Mouse (Mus musculus) bone marrow, adult 2 months (tissue): ENCODE measurements around the gene Abat. TPM values are rescaled to one million over a fixed set of nuclear protein-coding genes. Genes with fewer than 3 reads are reported as not detected.

ENCODE experiments used
- H3K27ac ChIP-seq: fragments of 200-500 bp; 2 replicates; pipeline ENCODE4 v1.5.1; 2012; ENCODE audit warnings: low read depth, mild to moderate bottlenecking, control low read depth, inconsistent platforms, low read length; ENCODE audit not compliant: control insufficient read depth, poor library complexity, insufficient read depth
- H3K4me1 ChIP-seq: fragments of 200-500 bp; 2 replicates; pipeline ENCODE4 v1.6.1; 2011; ENCODE audit warnings: low read length; ENCODE audit not compliant: control insufficient read depth, insufficient read depth
- H3K4me3 ChIP-seq: fragments of 200-500 bp; replicated peaks from 2 replicates; pipeline ENCODE3; 2011; ENCODE audit warnings: mild to moderate bottlenecking, low read depth, low read length, control low read depth; ENCODE audit not compliant: control insufficient read depth
- CTCF ChIP-seq: fragments of 200-500 bp; IDR thresholded peaks from 2 replicates; pipeline ENCODE4 v1.5.1; 2011; ENCODE audit warnings: low read length, control low read depth; ENCODE audit not compliant: control insufficient read depth, insufficient read depth
- POLR2A ChIP-seq: fragments of 200-500 bp; IDR thresholded peaks from 2 replicates; pipeline ENCODE4 v1.6.1; 2011; ENCODE audit warnings: low read depth, mild to moderate bottlenecking, control low read depth, low read length, borderline replicate concordance; ENCODE audit not compliant: control insufficient read depth
- WGBS: fragments of 180-500 bp; shearing (Covaris S2); methylation state at CpG from one replicate; pipeline ENCODE4 v1.1.7; 2018; 5-methylcytosine and 5-hydroxymethylcytosine counted together
- polyA plus RNA-seq: library from polyadenylated mRNA; stranded (reverse); fragments of >200 nt; gene quantifications from 2 replicates; pipeline ENCODE4 v1.2.4, GENCODE M21; 2011; ENCODE audit warnings: low replicate concordance; ENCODE audit not compliant: missing spikeins, insufficient read depth, insufficient read length

The Abat gene
- 0.97 and 1.6 TPM in 2 replicates for polyA plus RNA-seq

DNA sequence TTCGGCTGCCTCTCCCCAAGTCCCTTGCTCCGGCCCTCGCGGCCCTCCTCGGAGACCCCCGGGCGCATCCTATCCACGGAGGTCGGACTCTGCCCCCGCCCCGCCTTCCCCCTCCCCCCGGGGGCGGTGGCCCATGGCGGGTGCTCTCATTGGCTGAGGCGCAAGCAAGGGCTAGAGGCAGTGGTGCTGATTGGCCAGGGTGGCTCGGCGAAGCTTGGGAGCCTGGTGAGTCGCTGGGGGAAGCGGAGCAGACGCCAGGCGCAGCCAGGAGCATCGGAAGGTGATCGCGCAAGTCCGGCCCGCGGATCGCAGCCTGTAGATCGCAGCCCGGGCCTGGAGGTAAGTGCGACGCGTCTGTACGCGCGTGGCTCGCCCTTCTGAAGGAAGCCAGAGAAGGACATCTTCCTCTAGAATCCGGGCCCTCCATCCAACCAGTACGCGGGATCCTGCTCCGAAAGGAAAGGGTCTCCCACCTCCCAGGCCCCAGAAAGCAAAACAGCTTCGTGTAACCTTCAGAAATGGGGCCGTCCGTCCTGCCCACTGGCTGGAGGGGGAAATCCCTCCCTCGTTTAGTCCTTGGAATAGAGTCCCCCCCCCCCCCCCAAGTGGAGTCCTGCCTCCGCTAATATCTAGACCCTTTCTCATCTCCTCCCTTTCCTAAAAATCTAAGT lies at the start of gene Abat:
Gene Abat (plus strand): TSS at position 194 of the 671 bp plus-strand sequence.
- no peaks in the 10 kb centered on the region for H3K4me1 ChIP-seq
- peak within 1 kb of the TSS; percentile 22 for H3K4me3 ChIP-seq
- WGBS: 2% methylated on average over 46 of the region's 46 CpGs
- no peak within 1 kb of the TSS for H3K27ac ChIP-seq
- TF ChIP-seq CTCF: no peak
- no peak for TF ChIP-seq POLR2A

DNA sequence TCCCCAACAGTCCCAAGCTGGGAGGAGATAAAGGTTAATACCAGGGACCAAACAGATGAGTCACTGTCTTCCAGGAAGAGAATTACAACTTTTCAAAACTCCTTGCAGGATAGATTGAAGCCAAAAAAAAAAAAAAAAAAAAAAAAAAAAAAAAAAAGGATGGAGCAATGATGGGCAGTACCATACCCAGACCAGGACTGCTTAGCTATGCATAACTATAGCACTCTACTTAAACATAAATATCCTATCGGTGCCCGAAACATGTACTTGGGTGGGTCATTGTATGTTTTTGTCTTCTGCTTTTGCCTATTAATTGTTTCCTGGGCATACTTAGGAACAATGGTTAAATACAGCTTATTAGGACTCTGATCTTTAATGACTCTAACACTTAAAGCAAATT lies 43.1 kb upstream of the Abat start:
- Histone ChIP-seq H3K4me3 (no peak overlapping the region), H3K27ac (no peak overlapping the region), H3K4me1 (no peaks in the 10 kb centered on the region)
- TF ChIP-seq POLR2A (no peak), CTCF (no peak)
- WGBS: 81% methylated on average over 2 of the region's 2 CpGs

GRCm38 (mm10) chr16:8470603-8471481 lies 42.4 kb upstream of the Abat start, which contains the start of gene Mettl22:
Mettl22 (plus strand) TSS chr16:8470788.
- Histone ChIP-seq H3K4me1 (no peaks in the 10 kb centered on the region), H3K4me3 (peak within 1 kb of the TSS; percentile 99), H3K27ac (peak within 1 kb of the TSS; percentile 6; the same call in 1 of the 2 replicates)
- WGBS: under 1% methylated on average over 48 of the region's 48 CpGs
- TF ChIP-seq CTCF: peak; percentile 16; the same call in 1 of the 2 replicates
- peak; percentile 67; the same call in 1 of the 2 replicates for TF ChIP-seq POLR2A

GRCm38 (mm10) chr16:8487396-8488005 lies 25.7 kb upstream of the Abat start:
- WGBS: 86% methylated on average over 9 of the region's 9 CpGs
- Histone ChIP-seq H3K4me3 (no peak overlapping the region), H3K27ac (no peak overlapping the region), H3K4me1 (no peaks in the 10 kb centered on the region)
- no peak for TF ChIP-seq CTCF
- no peak for TF ChIP-seq POLR2A

GRCm38 (mm10) chr16:8489340-8489739 lies 23.9 kb upstream of the Abat start:
- Histone ChIP-seq H3K27ac (no peak overlapping the region), H3K4me3 (no peak overlapping the region), H3K4me1 (no peaks in the 10 kb centered on the region)
- TF ChIP-seq CTCF (no peak), POLR2A (no peak)
- WGBS: 94% methylated on average over 5 of the region's 5 CpGs

GRCm38 (mm10) chr16:8491743-8492490 lies 21.3 kb upstream of the Abat start:
- H3K27ac ChIP-seq: no peak overlapping the region
- no peaks in the 10 kb centered on the region for H3K4me1 ChIP-seq
- WGBS: 46% methylated on average over 13 of the region's 13 CpGs
- TF ChIP-seq POLR2A (no peak), CTCF (no peak)
- no peak overlapping the region for H3K4me3 ChIP-seq

DNA sequence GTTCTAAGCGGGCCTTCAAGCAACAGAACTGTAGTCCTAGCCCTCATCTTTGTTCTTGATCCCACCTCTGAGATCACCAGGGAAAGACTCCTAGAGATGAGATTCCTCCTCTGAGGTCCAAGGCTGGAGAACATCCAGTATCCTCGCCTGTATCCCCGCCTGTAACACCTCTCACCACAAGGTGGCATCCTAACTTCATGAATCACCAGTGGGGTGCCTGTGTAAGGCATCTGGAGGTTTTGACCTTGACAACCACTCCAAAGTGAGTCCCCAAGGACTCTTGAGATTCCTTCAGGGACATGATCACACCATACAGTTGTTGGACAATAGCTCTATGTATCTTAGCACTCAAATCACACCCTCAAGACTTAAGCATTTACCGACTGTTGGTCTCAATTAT lies 19.0 kb upstream of the Abat start:
- Histone ChIP-seq H3K4me1 (no peaks in the 10 kb centered on the region), H3K4me3 (no peak overlapping the region), H3K27ac (no peak overlapping the region)
- TF ChIP-seq POLR2A: no peak
- TF ChIP-seq CTCF: peak; percentile 76
- WGBS: 21% methylated on average over 4 of the region's 4 CpGs
